Mouse (Mus musculus): ENCODE data around the gene Sprr2a2. TPM values are rescaled to one million over a fixed set of nuclear protein-coding genes. Genes with fewer than 3 reads are reported as not detected.
"Not testable (repeated sequence)": the region's sequence is repeated elsewhere in the genome, so short reads cannot be mapped to it uniquely, and the experiment has no call there.

Sprr2a2 gene
- total RNA-seq (2017) = not detected in 2 replicates

GRCm38 (mm10) chr3:92215569-92215968 lies at the start of gene Sprr2a2, which contains the start of gene Sprr2a1:
Gene Sprr2a2, plus strand, starts transcription at chr3:92215920.
Gene Sprr2a1, plus strand, starts transcription at chr3:92215799.
- ATAC-seq (replicated peaks; ENCODE audit: low read depth, poor library complexity, severe bottlenecking) = 0 out of 2 replicates have a peak, but pooled peaks have one; percentile 19

GRCm38 (mm10) chr3:92169847-92170246 lies 45.9 kb upstream of the Sprr2a2 start:
- no peak for ATAC-seq (replicated peaks; ENCODE audit: low read depth, poor library complexity, severe bottlenecking)

- ATAC-seq (replicated peaks; ENCODE audit: low read depth, poor library complexity, severe bottlenecking) = no peak
Measured at GRCm38 (mm10) chr3:92176880-92177279, 38.8 kb upstream of the Sprr2a2 start.

GRCm38 (mm10) chr3:92195512-92196200 lies 20.1 kb upstream of the Sprr2a2 start:
- no peak for ATAC-seq (replicated peaks; ENCODE audit: low read depth, poor library complexity, severe bottlenecking)

- not testable (repeated sequence) for ATAC-seq (replicated peaks; ENCODE audit: low read depth, poor library complexity, severe bottlenecking)
Measured at GRCm38 (mm10) chr3:92211133-92211925, 4.4 kb upstream of the Sprr2a2 start.

GRCm38 (mm10) chr3:92212059-92212458 lies 3.7 kb upstream of the Sprr2a2 start:
- ATAC-seq (replicated peaks; ENCODE audit: low read depth, poor library complexity, severe bottlenecking) = not testable (repeated sequence)

GRCm38 (mm10) chr3:92213651-92214050 lies 2.1 kb upstream of the Sprr2a2 start:
- not testable (repeated sequence) for ATAC-seq (replicated peaks; ENCODE audit: low read depth, poor library complexity, severe bottlenecking)

- peak; percentile 34; the same call in 1 of the 2 replicates for ATAC-seq (replicated peaks; ENCODE audit: low read depth, poor library complexity, severe bottlenecking)
Measured at GRCm38 (mm10) chr3:92219031-92219430, 3.3 kb downstream of the Sprr2a2 start.

- ATAC-seq (replicated peaks; ENCODE audit: low read depth, poor library complexity, severe bottlenecking) = not testable (repeated sequence)
Measured at GRCm38 (mm10) chr3:92223708-92224107, 8.0 kb downstream of the Sprr2a2 start.

- not testable (repeated sequence) for ATAC-seq (replicated peaks; ENCODE audit: low read depth, poor library complexity, severe bottlenecking)
Measured at GRCm38 (mm10) chr3:92227410-92227809, 11.7 kb downstream of the Sprr2a2 start.

- not testable (repeated sequence) for ATAC-seq (replicated peaks; ENCODE audit: low read depth, poor library complexity, severe bottlenecking)
Measured at GRCm38 (mm10) chr3:92236463-92237189, 20.9 kb downstream of the Sprr2a2 start.

- not testable (repeated sequence) for ATAC-seq (replicated peaks; ENCODE audit: low read depth, poor library complexity, severe bottlenecking)
Measured at GRCm38 (mm10) chr3:92238736-92239135, 23.0 kb downstream of the Sprr2a2 start.

- ATAC-seq (replicated peaks; ENCODE audit: low read depth, poor library complexity, severe bottlenecking) = not testable (repeated sequence)
Measured at GRCm38 (mm10) chr3:92239197-92239596, 23.5 kb downstream of the Sprr2a2 start.

GRCm38 (mm10) chr3:92244833-92245232 lies 29.1 kb downstream of the Sprr2a2 start:
- ATAC-seq (replicated peaks; ENCODE audit: low read depth, poor library complexity, severe bottlenecking) = not testable (repeated sequence)

GRCm38 (mm10) chr3:92246245-92246644 lies 30.5 kb downstream of the Sprr2a2 start:
- not testable (repeated sequence) for ATAC-seq (replicated peaks; ENCODE audit: low read depth, poor library complexity, severe bottlenecking)

- not testable (repeated sequence) for ATAC-seq (replicated peaks; ENCODE audit: low read depth, poor library complexity, severe bottlenecking)
Measured at GRCm38 (mm10) chr3:92248494-92248893, 32.8 kb downstream of the Sprr2a2 start.

- ATAC-seq (replicated peaks; ENCODE audit: low read depth, poor library complexity, severe bottlenecking) = not testable (repeated sequence)
Measured at GRCm38 (mm10) chr3:92250450-92250849, 34.7 kb downstream of the Sprr2a2 start.

- peak; percentile 30; the same call in 1 of the 2 replicates for ATAC-seq (replicated peaks; ENCODE audit: low read depth, poor library complexity, severe bottlenecking)
Measured at GRCm38 (mm10) chr3:92253860-92254259, 38.1 kb downstream of the Sprr2a2 start.

- ATAC-seq (replicated peaks; ENCODE audit: low read depth, poor library complexity, severe bottlenecking) = not testable (repeated sequence)
Measured at GRCm38 (mm10) chr3:92258526-92258925, 42.8 kb downstream of the Sprr2a2 start.

- ATAC-seq (replicated peaks; ENCODE audit: low read depth, poor library complexity, severe bottlenecking) = not testable (repeated sequence)
Measured at GRCm38 (mm10) chr3:92263462-92263861, 47.7 kb downstream of the Sprr2a2 start.
